Mouse (Mus musculus) limb, embryonic 12.5 days (tissue): ENCODE results near the gene 1700001K19Rik. TPM values are rescaled to one million over a fixed set of nuclear protein-coding genes. Genes with fewer than 3 reads are reported as not detected.
"Not testable (repeated sequence)": the region's sequence is repeated elsewhere in the genome, so short reads cannot be mapped to it uniquely, and the experiment has no call there.

Source experiments
- ATAC-seq: fragments of 200-750 bp; cut with Nextera tagmentation; 2 replicates; pipeline ENCODE4 v1.8.0; 2017; ENCODE audit warnings: low read depth, moderate TSS enrichment; ENCODE audit not compliant: insufficient number of reproducible peaks, insufficient read depth, low FRiP score, low TSS enrichment
- H3K27ac ChIP-seq: fragments of 300-500 bp; sonication (generic); 2 replicates; pipeline ENCODE4 v1.5.1; 2016; ENCODE audit warnings: mild to moderate bottlenecking, moderate library complexity
- H3K27me3 ChIP-seq: fragments of 300-500 bp; sonication (generic); 2 replicates; pipeline ENCODE4 v1.6.1; 2016; ENCODE audit warnings: mild to moderate bottlenecking, moderate library complexity
- H3K36me3 ChIP-seq: fragments of 300-500 bp; sonication (generic); 2 replicates; pipeline ENCODE4 v1.6.1; 2016; ENCODE audit warnings: mild to moderate bottlenecking, moderate library complexity
- H3K4me1 ChIP-seq: fragments of 300-500 bp; sonication (generic); replicated peaks from 2 replicates; pipeline ENCODE4 v1.6.1; 2016
- H3K4me2 ChIP-seq: fragments of 300-500 bp; sonication (generic); 2 replicates; pipeline ENCODE4 v1.6.1; 2016; ENCODE audit warnings: mild to moderate bottlenecking, moderate library complexity
- H3K4me3 ChIP-seq: fragments of 300-500 bp; sonication (generic); replicated peaks from 2 replicates; pipeline ENCODE4 v1.5.1; 2016; ENCODE audit warnings: mild to moderate bottlenecking
- H3K9ac ChIP-seq: fragments of 300-500 bp; sonication (generic); replicated peaks from 2 replicates; pipeline ENCODE4 v1.6.1; 2016; ENCODE audit warnings: mild to moderate bottlenecking, moderate library complexity
- H3K9me3 ChIP-seq: fragments of 300-500 bp; sonication (generic); 2 replicates; pipeline ENCODE4 v1.6.1; 2016; ENCODE audit warnings: mild to moderate bottlenecking, moderate library complexity
- WGBS: fragments of 180-500 bp; shearing (Covaris S2); methylation state at CpG from one replicate; pipeline ENCODE4 v1.1.7; 2016; 5-methylcytosine and 5-hydroxymethylcytosine counted together
- polyA plus RNA-seq: library from polyadenylated mRNA; unstranded; fragments of >200 nt; fragmentation: Nextera tagmentation; extraction: Ambion mirVana; gene quantifications from 2 replicates; pipeline ENCODE4 v1.2.1, GENCODE M21; 2016

1700001K19Rik gene
- polyA plus RNA-seq, 1 experiment from 2014 or later = not detected

DNA sequence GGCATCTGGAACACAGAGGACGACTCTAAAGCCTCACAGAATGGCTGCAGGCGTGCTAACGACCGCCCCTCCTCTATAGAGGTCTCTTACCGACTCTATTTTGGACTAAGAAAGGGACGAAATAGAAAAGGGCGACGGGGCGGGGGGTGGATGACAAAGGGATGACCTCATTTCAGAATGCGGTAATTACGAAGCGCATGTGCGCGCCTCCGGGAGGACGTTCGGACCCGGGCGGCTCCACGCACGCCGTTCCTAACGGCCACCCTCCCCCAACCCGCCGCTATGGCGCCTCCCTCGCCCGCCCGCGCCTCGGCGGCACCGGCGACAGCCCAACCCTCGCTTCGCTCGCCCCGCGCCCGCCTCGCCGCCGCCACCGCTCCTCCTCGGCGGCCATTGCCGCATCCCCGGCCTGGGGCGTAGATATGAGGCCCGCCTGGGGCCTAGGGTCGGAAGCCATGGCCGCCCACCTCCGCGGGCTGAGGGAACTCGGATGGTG lies 13.3 kb upstream of the 1700001K19Rik start:
- Histone ChIP-seq H3K36me3 (peaks cover 32% of the 10 kb centered on the region), H3K9me3 (no peaks in the 10 kb centered on the region), H3K4me3 (peak overlapping the region; percentile 99), H3K4me1 (peaks cover 11% of the 10 kb centered on the region), H3K27me3 (no peaks in the 10 kb centered on the region), H3K4me2 (peak overlapping the region; percentile 66), H3K9ac (peak overlapping the region; percentile 98), H3K27ac (peak overlapping the region; percentile 94)
- WGBS = under 1% methylated on average over 55 of the region's 55 CpGs
- ATAC-seq = peak; percentile 7; the same call in 1 of the 2 replicates

DNA sequence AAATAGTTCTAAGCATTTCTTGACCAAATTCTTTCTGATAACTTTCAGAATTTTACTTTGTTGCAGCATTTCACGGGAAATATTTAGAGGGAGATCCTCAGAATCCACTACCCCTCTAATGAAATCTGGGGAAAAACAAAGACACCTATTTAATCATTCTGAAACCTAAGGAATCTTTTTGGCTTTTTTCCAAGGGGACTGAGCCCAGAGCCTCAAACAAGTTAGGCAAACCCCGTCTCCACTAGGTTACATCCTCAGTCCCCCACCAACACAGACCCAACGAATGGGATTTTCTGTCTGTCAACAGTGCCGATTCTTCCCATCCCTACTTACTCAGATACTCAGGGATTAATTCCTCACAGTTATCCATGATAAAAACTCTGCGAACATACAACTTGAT lies 11.0 kb upstream of the 1700001K19Rik start:
- H3K27me3 ChIP-seq, ATAC-seq, H3K4me3 ChIP-seq, H3K9ac ChIP-seq, H3K4me2 ChIP-seq, H3K9me3 ChIP-seq, H3K27ac ChIP-seq: not testable (repeated sequence)
- 84% methylated on average over 5 of the region's 5 CpGs for WGBS
- peaks cover 56% of the 10 kb centered on the region for H3K36me3 ChIP-seq
- H3K4me1 ChIP-seq = peaks cover 11% of the 10 kb centered on the region

DNA sequence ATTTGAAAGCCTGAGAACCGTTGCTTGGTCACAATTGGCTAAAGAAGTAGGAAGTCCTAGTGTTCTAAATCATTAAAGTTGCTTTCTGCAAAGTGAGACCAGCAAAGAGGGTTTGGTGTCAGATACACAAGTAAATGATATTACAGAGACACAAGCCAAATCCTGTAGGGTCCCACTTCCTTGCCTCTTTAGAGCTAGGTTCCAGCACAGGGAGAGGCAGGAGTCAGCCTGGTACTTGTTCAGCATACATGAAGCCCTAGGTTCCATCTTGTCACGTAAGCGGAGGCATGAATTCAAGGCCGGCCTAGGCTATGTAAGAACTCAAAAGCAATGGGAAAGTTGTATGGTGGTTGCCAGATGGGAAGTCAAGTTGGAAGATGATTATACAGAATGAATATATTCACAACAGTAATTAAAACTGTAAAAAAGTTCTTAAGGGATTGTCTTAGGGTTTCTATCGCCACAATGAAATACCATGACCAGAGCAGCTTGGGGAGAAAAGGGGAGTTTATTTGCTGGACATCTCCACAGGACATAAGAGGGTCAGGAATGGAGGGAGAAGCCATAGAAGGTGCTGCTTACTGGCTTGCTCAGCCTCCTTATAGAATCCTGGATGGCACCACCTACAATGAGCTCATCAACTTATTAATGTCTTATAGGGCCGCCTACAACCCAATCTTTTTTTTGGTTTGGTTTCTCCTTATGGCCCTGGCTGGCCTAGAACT lies 7.7 kb upstream of the 1700001K19Rik start:
- Histone ChIP-seq H3K36me3 (peaks cover 79% of the 10 kb centered on the region), H3K4me2 (no peak overlapping the region), H3K9ac (no peak overlapping the region), H3K9me3 (no peaks in the 10 kb centered on the region), H3K27ac (no peak overlapping the region), H3K27me3 (no peaks in the 10 kb centered on the region), H3K4me1 (peaks cover 11% of the 10 kb centered on the region), H3K4me3 (no peak overlapping the region)
- ATAC-seq = no peak
- 86% methylated on average over 6 of the region's 6 CpGs for WGBS

DNA sequence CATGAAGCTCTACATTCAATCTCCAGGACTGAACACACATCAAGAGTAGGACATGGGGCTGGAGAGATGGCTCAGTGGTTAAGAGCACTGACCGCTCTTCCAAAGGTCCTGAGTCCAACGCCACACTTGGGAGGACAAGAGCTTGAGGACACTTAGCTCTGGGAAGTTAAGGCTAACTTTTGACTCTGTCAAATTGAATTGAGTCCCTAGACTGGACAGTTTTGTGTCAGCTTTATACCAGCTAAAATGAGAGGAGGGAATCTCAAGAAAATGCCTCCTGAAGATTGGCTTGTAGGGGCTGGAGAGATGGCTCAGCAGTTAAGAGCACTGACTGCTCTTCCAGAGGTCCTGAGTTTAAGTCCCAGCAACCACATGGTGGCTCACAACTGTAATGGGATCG lies 6.5 kb upstream of the 1700001K19Rik start:
- H3K36me3 ChIP-seq = peaks cover 70% of the 10 kb centered on the region
- 91% methylated on average over 3 of the region's 3 CpGs for WGBS
- ATAC-seq = not testable (repeated sequence)

DNA sequence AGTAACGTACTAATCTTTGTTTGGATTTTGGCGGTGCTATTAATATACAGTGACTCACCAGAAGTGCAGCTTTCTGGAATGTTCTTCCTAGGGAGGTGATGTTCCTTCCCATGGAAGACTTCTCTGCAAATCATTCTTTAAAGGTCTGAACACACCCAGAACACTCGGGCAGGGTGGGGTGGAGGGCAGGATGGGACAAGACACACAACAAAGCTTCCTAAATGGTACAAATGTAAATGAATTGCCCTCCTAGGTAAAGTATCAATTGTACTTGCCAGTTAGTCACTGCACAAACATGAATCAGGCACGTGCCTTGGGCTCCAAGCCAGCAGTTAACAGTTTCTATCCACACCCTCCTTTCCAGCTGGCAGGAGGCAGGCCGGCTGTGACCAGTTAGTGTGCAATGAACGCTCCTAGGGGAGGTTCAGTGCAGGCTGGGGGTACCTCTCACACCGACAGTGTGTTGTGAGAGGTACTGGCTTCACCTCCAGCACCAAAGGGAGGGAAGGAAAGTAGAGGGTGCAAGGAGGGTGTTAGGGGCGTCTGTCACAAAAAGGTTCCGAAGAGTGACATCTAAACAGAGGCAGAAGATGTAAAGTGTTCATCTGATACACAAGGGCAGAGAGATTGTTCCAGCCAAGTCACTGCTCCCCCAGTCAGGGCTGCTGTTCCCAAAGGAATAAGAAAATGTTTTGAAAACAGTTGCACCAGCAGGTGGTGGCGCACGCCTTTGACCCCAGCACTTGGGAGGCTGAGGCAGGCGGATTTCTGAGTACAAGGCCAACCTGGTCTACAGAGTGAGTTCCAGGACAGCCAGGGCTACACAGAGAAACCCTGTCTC lies 5.7 kb upstream of the 1700001K19Rik start:
- Histone ChIP-seq H3K4me1 (0 out of 2 replicates have a peak, but pooled peaks cover 3% of the 10 kb centered on the region), H3K27me3 (no peaks in the 10 kb centered on the region), H3K36me3 (peaks cover 63% of the 10 kb centered on the region), H3K27ac (no peak overlapping the region), H3K4me3 (no peak overlapping the region), H3K9me3 (no peaks in the 10 kb centered on the region), H3K9ac (no peak overlapping the region), H3K4me2 (no peak overlapping the region)
- 76% methylated on average over 12 of the region's 12 CpGs for WGBS
- no peak for ATAC-seq

More for the DNA sequence above, 6.5 kb upstream of the 1700001K19Rik start:
- H3K4me2 ChIP-seq, H3K4me3 ChIP-seq, H3K9ac ChIP-seq, H3K9me3 ChIP-seq, H3K27me3 ChIP-seq, H3K4me1 ChIP-seq, H3K27ac ChIP-seq: not testable (repeated sequence)

DNA sequence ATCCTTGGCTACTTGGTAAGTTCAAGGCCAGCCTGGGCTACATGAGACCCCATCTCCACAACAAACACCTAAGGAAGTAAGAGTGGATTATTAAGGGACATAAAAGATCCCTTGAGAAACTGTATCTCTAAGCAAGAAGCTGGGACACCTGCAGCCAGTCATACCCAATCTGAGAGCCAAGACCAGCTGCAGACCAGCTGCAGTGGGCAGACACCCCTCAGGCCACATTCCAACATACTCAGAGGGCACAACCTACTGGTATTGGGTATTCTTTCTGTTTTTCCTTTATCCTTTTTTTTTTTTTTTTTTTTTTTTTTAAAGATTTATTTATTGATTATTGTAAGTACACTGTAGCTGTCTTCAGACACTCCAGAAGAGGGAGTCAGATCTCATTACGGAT lies 1.2 kb upstream of the 1700001K19Rik start:
- no peak overlapping the region for H3K4me3 ChIP-seq
- no peaks in the 10 kb centered on the region for H3K27me3 ChIP-seq
- no peak overlapping the region for H3K27ac ChIP-seq
- H3K4me1 ChIP-seq = peaks cover 4% of the 10 kb centered on the region; the same call in 1 of the 2 replicates
- no peak overlapping the region for H3K9ac ChIP-seq
- H3K4me2 ChIP-seq = no peak overlapping the region
- peaks cover 26% of the 10 kb centered on the region for H3K36me3 ChIP-seq
- no peak for ATAC-seq
- no CpG with 5 or more reads among the region's 1 CpGs for WGBS
- no peaks in the 10 kb centered on the region for H3K9me3 ChIP-seq

DNA sequence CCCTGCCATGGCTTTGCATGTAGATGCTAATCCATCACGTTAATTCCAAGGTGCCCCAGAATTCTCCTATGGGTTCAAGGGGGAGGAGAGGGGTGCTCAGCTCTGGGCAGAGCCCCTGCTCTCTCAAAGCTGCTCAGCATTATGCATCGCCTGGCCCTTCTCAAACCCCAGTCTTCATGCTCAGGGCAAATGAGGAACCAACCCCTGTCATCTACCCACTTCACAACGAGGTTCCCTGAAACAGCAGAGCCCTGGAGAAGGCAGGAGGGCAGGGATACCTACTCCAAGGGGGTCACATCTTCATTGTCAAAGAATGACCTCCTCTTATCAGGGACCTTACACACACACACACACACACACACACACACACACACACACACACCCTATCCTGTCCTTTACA lies 541 bp downstream of the 1700001K19Rik start:
- Histone ChIP-seq H3K36me3 (peaks cover 10% of the 10 kb centered on the region), H3K4me2 (no peak overlapping the region), H3K4me1 (peaks cover 4% of the 10 kb centered on the region; the same call in 1 of the 2 replicates), H3K4me3 (no peak overlapping the region), H3K9me3 (no peaks in the 10 kb centered on the region), H3K27ac (no peak overlapping the region), H3K27me3 (no peaks in the 10 kb centered on the region), H3K9ac (no peak overlapping the region)
- 63% methylated on average over 3 of the region's 3 CpGs for WGBS
- no peak for ATAC-seq

DNA sequence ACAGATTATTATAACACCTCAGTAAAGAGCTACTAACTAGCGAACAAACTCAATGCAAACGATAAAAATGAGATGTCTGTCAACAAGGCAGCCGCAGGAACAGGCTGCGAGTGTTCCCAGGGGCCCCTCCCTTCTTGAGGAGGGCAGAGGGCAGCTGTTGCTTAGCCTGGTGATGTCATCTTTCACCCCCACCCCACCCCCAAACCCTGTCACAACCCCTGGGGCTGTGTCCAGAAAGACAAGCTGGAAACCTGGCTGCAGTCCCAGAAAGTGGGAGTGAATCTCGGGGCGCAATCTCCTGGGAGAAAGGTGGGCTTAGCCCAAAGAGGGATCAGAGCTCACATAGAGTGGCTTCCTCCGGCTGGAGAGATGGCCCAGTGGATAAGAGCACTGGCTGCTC lies 1.2 kb downstream of the 1700001K19Rik start:
- Histone ChIP-seq H3K4me1 (peaks cover 4% of the 10 kb centered on the region; the same call in 1 of the 2 replicates), H3K4me3 (no peak overlapping the region), H3K36me3 (0 out of 2 replicates have a peak, but pooled peaks cover 4% of the 10 kb centered on the region), H3K9me3 (no peaks in the 10 kb centered on the region), H3K4me2 (no peak overlapping the region), H3K27me3 (no peaks in the 10 kb centered on the region), H3K27ac (no peak overlapping the region), H3K9ac (no peak overlapping the region)
- WGBS = 66% methylated on average over 7 of the region's 7 CpGs
- ATAC-seq = no peak

DNA sequence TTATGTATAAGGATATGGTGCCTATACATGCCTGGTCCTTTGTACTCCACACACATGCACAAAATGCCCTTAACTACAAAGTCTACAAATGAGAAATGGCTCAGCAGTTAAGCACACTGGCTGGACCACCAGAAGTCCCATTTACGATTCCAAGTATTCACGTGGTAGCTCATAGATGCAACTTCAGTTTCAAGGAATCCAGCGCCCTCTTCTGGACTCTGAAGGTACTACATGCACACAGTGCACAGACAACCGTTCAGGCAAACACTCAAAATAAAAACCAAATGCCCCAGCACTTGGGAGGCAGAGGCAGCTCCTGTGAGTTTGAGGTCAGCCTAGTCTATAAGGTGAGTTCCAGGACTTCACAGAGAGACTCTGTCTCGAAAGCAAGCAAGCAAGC lies 8.2 kb downstream of the 1700001K19Rik start:
- 54% methylated on average over 5 of the region's 5 CpGs for WGBS

DNA sequence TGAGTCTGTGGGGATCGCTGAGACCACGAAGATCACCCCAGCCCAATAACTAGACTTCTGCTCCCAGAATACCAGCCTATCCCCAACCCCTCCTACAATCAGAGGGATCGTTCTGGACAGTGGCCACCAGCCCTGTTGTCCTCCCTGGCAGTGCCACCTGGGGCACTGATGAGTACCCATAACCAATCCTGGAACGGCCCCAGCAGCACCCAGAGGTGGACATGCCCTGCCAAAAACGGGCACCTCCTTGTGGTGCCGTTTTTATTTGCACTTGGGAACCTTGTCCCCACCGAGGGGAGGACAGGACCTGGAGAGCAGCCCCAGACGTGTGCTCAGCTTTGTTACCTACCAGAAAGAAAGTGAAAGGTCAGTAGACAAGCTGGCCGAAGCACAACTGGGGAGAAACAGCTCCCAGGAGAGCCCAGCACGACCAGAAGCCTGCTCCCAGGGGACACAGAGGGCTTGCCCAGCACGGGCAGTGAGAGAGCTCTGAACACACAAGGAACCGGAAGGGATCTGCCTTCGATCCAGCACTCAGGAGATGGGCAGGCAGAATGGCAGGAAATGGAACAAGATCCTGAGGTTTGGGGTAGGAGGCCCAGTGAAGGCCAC lies 14.8 kb downstream of the 1700001K19Rik start:
- no peak for ATAC-seq
- no peaks in the 10 kb centered on the region for H3K4me1 ChIP-seq
- no peak overlapping the region for H3K9ac ChIP-seq
- peaks cover 76% of the 10 kb centered on the region for H3K36me3 ChIP-seq
- H3K4me3 ChIP-seq = no peak overlapping the region
- H3K4me2 ChIP-seq = no peak overlapping the region
- H3K27me3 ChIP-seq = no peaks in the 10 kb centered on the region
- H3K9me3 ChIP-seq = no peaks in the 10 kb centered on the region
- 92% methylated on average over 13 of the region's 13 CpGs for WGBS
- H3K27ac ChIP-seq = no peak overlapping the region

More for the DNA sequence above, 8.2 kb downstream of the 1700001K19Rik start:
- no peak overlapping the region for H3K27ac ChIP-seq
- no peak overlapping the region for H3K4me3 ChIP-seq
- H3K4me1 ChIP-seq = no peaks in the 10 kb centered on the region
- no peaks in the 10 kb centered on the region for H3K27me3 ChIP-seq
- H3K36me3 ChIP-seq = peaks cover 10% of the 10 kb centered on the region
- no peak overlapping the region for H3K4me2 ChIP-seq
- no peaks in the 10 kb centered on the region for H3K9me3 ChIP-seq
- ATAC-seq = no peak
- no peak overlapping the region for H3K9ac ChIP-seq

DNA sequence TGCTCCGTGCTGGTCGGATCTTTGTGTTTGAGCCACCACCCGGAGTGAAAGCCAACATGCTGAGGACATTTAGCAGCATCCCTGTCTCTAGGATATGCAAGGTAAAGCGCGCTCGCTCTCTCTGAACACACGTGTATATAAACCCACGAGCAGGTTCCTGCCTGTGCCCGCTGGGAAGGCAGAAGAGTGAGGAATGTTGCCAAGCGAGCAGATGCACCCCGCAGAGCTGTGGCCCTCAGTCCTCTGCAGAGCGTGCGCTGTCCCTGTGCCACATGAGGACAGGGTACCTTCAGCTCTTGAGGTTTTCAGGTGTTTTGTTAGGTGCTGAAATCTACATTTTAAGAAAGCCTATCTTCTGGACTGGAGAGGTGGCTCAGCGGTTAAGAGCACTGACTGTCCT lies 20.7 kb downstream of the 1700001K19Rik start:
- Histone ChIP-seq H3K27me3 (no peaks in the 10 kb centered on the region), H3K4me2 (no peak overlapping the region), H3K4me1 (no peaks in the 10 kb centered on the region), H3K36me3 (peaks cover 99% of the 10 kb centered on the region), H3K9me3 (no peaks in the 10 kb centered on the region), H3K9ac (no peak overlapping the region), H3K4me3 (no peak overlapping the region), H3K27ac (no peak overlapping the region)
- 92% methylated on average over 14 of the region's 14 CpGs for WGBS
- no peak for ATAC-seq
